Mouse (Mus musculus) adrenal gland, postnatal 14 days (tissue): ENCODE measurements at regions not wholly inside any gene's neighbourhood (a gene's known extent, or its start where the extent isn't known, plus 50 kb on each side); places are given as distances from the start of the nearest gene placed in this dataset.

Source experiments
- DNase-seq: peaks from one replicate; pipeline ENCODE4 v3.0.0; 2021; ENCODE audit warnings: mixed read lengths

- DNase-seq: peak; percentile 60
Observed at GRCm38 (mm10) chrX:136321692-136322091, 51.6 kb downstream of the Bex3 start.

GRCm38 (mm10) chrX:136365809-136366208, 95.8 kb downstream of the Bex3 start:
- DNase-seq: no peak
